Mouse (Mus musculus): ENCODE data around the gene Gm17268. TPM values are rescaled to one million over a fixed set of nuclear protein-coding genes. Genes with fewer than 3 reads are reported as not detected.

The Gm17268 gene
- not detected for total RNA-seq (2021)
- long read RNA-seq, experiment 1, result 0 reads
- long read RNA-seq, experiment 2, result 0 reads

GRCm38 (mm10) chr11:82038535-82038934, at the start of gene Gm17268:
TSS of gene Gm17268 (minus strand) at chr11:82038562.
- Histone ChIP-seq H3K27ac (no peak within 1 kb of the TSS), H3K4me3 (no peak within 1 kb of the TSS)
- no peak for TF ChIP-seq CTCF (IDR thresholded peaks at IDR 0.05)
- intact Hi-C loops (cut with DNase I), result no loop called here
- DNase-seq, result no peak

DNA sequence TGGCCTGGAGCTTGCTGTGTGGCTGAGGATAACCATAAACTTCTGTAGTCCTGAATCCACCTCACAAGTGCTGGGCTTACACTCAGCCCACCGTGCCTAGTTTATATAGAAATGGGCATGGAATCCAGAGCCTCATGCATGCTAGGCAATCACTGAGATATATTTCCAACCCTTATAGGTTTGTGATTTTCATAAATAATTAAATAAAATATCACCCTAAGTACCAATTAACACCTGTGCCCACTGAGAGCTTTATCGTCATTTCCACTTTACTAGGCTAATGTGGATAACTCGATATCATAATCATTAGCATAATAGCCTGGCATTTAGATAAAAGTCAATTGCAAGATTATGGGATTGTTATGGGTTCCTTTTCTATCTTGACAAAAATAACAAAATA, 46.0 kb upstream of the Gm17268 start:
- intact Hi-C loops (cut with DNase I), result no loop called here
- DNase-seq, result no peak

DNA sequence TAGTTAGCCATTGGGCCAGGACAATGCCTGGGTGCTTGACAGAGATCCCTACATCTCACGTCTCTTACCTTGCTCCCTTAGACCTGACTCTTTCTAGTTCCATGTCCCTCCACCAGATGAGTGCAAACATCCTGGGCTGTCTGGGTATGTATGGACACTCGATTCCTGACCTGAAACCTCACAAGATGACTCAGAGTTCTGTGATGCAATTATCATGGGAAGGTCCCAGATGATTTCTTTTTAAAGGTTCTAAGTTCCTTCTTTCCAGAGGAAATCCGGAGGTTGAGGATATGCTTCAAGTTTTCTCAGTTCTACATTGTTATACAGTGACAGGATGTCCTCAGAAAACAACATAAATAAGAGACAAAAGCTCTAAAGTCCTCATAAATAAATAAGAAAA, 42.5 kb upstream of the Gm17268 start:
- H3K4me3 ChIP-seq, result no peak overlapping the region
- TF ChIP-seq CTCF (IDR thresholded peaks at IDR 0.05), result no peak
- intact Hi-C loops (cut with DNase I), result no loop called here
- H3K27ac ChIP-seq, result no peak overlapping the region
- no peak for DNase-seq

More for the DNA sequence above, 46.0 kb upstream of the Gm17268 start:
- no peak for TF ChIP-seq CTCF (IDR thresholded peaks at IDR 0.05)
- Histone ChIP-seq H3K27ac (no peak overlapping the region), H3K4me3 (no peak overlapping the region)

GRCm38 (mm10) chr11:82078136-82078730, 39.9 kb upstream of the Gm17268 start:
- no peak for DNase-seq
- TF ChIP-seq CTCF (IDR thresholded peaks at IDR 0.05), result no peak
- intact Hi-C loops (cut with DNase I), result no loop called here
- H3K27ac ChIP-seq, result peak overlapping the region; percentile 36; the same call in 1 of the 2 replicates
- no peak overlapping the region for H3K4me3 ChIP-seq

- H3K27ac ChIP-seq, result no peak overlapping the region
- no peak for DNase-seq
- no peak for TF ChIP-seq CTCF (IDR thresholded peaks at IDR 0.05)
- intact Hi-C loops (cut with DNase I), result no loop called here
- no peak overlapping the region for H3K4me3 ChIP-seq
Observed at GRCm38 (mm10) chr11:82077031-82077430, 38.7 kb upstream of the Gm17268 start.

DNA sequence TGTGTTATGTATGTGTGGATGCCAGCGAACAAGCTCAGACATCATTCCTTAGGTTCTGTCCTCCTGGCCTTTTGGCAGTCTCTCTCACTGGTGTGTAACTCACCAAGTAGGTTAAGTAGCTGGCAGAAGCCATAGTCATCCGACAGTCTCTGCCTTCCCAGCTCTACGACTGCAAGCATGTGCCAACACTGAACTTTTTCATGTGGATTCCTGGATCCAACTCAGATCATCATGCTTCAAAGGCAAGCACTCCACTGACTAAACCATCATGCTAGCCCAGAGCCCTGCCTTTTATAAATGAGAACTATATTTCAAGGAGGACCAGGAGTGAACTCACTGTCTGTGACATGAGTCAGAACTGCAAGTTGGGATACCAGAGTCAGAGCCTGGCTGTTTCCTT, 35.3 kb upstream of the Gm17268 start:
- intact Hi-C loops (cut with DNase I), result no loop called here
- no peak overlapping the region for H3K27ac ChIP-seq

DNA sequence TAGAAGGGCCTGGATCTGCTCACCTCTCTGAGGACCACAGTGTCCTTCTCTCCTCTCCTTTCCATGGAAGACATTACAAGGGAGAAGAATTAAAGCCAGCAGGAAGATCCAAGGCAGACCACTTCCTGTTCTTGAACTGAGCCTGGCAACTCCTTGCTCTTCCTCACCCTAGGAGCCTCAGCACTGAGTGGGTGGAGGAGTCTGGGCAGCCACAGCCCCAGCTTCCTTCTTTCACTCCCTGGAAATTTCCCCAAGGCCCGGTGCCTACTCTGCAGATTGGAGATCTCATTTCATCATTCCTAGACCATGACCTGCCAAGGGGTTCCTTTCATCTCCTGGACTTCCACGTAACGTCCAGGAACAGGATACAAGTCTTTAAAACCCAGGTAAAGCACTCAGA, 34.6 kb upstream of the Gm17268 start:
- intact Hi-C loops (cut with DNase I), result no loop called here
- no peak for DNase-seq

More for the DNA sequence above, 35.3 kb upstream of the Gm17268 start:
- H3K4me3 ChIP-seq, result no peak overlapping the region
- TF ChIP-seq CTCF (IDR thresholded peaks at IDR 0.05), result no peak
- no peak for DNase-seq

GRCm38 (mm10) chr11:82072374-82072773, 34.0 kb upstream of the Gm17268 start:
- no peak overlapping the region for H3K4me3 ChIP-seq
- no peak for DNase-seq
- TF ChIP-seq CTCF (IDR thresholded peaks at IDR 0.05), result peak; percentile 22; the same call in 1 of the 2 replicates
- no peak overlapping the region for H3K27ac ChIP-seq
- intact Hi-C loops (cut with DNase I), result no loop called here

More for the DNA sequence above, 34.6 kb upstream of the Gm17268 start:
- TF ChIP-seq CTCF (IDR thresholded peaks at IDR 0.05), result no peak
- Histone ChIP-seq H3K4me3 (no peak overlapping the region), H3K27ac (no peak overlapping the region)

GRCm38 (mm10) chr11:82071076-82071475, 32.7 kb upstream of the Gm17268 start:
- no peak for TF ChIP-seq CTCF (IDR thresholded peaks at IDR 0.05)
- H3K4me3 ChIP-seq, result no peak overlapping the region
- intact Hi-C loops (cut with DNase I), result no loop called here
- DNase-seq, result peak; percentile 32
- no peak overlapping the region for H3K27ac ChIP-seq

GRCm38 (mm10) chr11:82066953-82067571, 28.7 kb upstream of the Gm17268 start:
- no peak for DNase-seq
- intact Hi-C loops (cut with DNase I), result no loop called here
- TF ChIP-seq CTCF (IDR thresholded peaks at IDR 0.05), result no peak
- H3K27ac ChIP-seq, result no peak overlapping the region
- H3K4me3 ChIP-seq, result no peak overlapping the region

- intact Hi-C loops (cut with DNase I), result no loop called here
- DNase-seq, result no peak
- no peak for TF ChIP-seq CTCF (IDR thresholded peaks at IDR 0.05)
- Histone ChIP-seq H3K4me3 (no peak overlapping the region), H3K27ac (no peak overlapping the region)
Observed at GRCm38 (mm10) chr11:82063454-82063853, 25.1 kb upstream of the Gm17268 start.

GRCm38 (mm10) chr11:82062226-82062625, 23.9 kb upstream of the Gm17268 start:
- no peak for DNase-seq
- Histone ChIP-seq H3K4me3 (no peak overlapping the region), H3K27ac (peak overlapping the region; percentile 57)
- no peak for TF ChIP-seq CTCF (IDR thresholded peaks at IDR 0.05)
- intact Hi-C loops (cut with DNase I), result no loop called here

DNA sequence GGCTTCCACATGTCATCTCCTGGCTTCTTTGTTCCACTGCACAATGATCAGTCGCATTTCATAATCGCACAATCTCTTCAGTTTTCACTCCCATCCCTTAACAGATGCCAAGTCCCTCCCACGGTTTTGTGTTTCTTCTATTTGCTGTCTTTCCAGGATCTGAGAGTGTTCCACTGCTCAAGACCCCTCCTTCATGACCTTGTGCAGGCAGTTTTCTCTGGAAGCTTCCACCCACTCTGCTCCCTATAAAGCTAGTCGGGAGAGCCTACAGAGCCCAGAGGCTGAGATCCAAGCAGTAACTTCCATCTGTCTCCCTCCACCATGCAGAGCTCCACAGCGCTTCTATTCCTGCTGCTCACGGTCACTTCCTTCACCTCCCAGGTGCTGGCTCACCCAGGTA, 19.3 kb upstream of the Gm17268 start, which contains the start of gene Ccl11:
Ccl11 (plus strand) TSS at position 178 of the 400 bp plus-strand sequence.
- peak within 1 kb of the TSS; percentile 66 for H3K4me3 ChIP-seq
- intact Hi-C loops (cut with DNase I), result no loop called here
- no peak for TF ChIP-seq CTCF (IDR thresholded peaks at IDR 0.05)
- peak; percentile 57 for DNase-seq
- H3K27ac ChIP-seq, result peak within 1 kb of the TSS; percentile 75

GRCm38 (mm10) chr11:82053849-82054248, 15.5 kb upstream of the Gm17268 start:
- TF ChIP-seq CTCF (IDR thresholded peaks at IDR 0.05), result no peak
- intact Hi-C loops (cut with DNase I), result no loop called here
- Histone ChIP-seq H3K4me3 (no peak overlapping the region), H3K27ac (no peak overlapping the region)
- DNase-seq, result no peak
